Mouse (Mus musculus): ENCODE results near the gene Adamts17.

Adamts17 gene

DNA sequence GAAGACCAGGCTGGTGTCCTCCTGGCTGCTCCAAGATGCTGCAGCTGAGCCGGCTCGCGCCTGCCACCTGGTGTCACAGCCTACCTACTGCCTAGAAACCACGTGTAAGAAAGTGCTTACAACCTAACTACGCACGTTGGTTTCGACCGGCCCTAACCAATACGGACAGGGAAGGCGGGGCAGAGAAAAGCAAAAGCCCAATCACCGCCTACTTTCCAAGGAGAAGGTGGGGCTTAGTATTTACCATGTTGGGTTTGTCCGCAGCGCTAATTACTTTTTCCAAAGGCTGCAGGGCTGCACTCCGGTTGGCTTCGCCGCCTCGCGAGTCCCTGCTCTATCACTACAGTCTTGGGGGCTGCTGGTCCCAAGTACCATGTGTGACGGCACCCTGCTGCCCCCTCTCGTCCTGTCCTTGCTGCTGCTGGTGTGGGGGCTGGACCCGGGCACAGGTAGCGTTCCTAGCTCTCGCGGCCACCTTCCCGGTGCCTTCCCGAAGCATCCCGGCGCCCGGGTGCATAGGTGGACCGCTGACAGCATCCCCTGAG lies at the start of gene Adamts17:
Gene Adamts17, plus strand, starts transcription at position 273 of the 545 bp plus-strand sequence.
- DNase-seq (ENCODE audit: low spot score) = peak; percentile 86

DNA sequence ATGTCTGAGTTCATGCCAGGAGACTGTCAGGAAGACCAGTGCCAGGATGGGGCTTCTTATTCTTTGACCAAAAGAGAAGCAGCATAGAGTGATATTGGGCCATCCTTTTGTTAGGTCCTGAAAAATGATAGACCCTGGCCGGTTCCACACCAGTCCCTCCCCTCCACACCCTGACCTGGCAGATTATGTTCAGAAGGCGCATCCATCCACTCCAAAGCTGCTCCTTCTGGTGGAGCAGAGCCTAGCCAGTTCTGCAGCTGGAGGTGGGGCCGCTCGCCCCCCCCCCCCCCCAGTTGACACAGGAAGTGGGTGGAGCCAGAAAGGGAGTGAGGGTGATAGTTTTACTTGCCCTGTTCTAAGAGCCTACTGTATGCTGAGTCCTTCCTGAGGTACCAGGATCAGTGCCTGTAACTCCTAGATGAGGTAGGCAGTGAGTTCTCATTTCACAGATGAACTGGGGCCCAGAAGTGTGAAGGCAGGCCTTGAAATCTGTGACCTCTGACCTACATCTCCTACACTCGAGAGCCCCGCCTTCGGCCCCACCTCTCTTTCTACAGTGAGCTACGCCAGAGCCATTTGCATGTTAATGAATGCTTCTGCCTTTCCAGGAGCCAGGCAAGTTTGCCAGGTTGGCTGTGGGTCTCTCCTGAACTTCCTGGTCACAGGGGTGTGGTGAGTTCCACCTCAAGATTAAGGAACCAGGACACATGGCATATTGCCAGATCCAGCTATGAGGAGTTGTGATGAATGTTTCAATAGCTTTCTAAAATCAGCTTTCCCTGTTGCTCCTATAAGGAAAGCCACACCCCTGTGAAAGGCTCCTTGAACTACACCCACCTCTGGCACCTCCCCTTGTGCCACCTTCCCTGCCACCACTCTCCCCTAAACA lies 49.4 kb upstream of the Adamts17 start:
- no peak for DNase-seq (ENCODE audit: low spot score)

DNA sequence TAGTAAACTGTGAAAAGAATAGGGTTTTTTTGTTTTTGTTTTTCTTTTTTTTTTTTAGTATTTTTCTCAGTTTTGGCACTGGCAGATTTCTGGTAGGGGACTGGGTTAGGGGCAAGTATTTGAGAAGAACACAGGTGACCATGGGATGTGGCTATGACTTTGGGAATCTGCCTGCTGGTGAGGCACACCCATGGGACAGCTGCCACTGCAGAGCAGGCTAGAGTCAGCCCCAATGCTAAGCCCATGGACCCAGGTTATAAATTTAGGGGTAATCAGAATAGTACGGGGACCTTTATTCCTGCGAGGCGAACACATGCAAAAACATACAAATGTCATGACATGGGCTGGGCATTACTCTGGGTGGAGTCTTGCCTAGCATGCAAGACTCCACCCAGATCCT lies 48.5 kb upstream of the Adamts17 start:
- no peak for DNase-seq (ENCODE audit: low spot score)

DNA sequence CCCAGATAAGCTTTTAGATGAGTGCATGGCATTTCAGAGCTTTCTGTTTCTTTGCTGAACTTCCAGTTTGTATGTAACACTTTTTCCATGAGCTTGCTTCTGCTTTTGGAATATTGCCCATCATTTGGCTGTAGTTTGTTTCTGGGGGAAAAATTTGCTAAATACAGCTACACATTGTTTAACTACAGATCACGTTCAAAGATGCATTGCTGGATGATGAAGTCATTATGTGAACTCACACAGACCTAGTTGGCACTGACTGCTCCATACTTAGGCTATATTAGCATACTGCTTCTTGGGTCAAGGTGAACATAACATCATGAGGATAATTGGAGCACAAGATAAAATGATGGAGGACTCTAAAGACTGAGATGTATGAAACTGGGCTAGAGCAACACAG lies 42.6 kb upstream of the Adamts17 start:
- no peak for DNase-seq (ENCODE audit: low spot score)

DNA sequence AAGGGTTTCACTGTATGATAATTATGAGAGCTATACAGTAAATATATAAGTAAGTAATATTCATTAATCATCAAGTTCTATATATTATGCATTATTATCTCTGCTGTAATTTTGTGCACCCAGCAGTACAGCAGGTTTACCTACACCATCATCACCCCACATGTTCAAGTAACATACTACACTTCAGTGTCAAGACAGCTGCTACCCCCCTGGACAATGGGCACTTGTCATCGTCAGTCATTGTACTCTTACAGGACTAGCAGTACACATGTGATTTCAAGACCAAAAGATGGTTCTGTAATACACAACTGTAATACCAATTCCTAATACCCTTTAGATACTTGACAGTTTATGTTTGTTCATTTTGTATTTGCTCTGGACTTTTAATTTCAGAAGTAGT lies 42.2 kb upstream of the Adamts17 start:
- no peak for DNase-seq (ENCODE audit: low spot score)

DNA sequence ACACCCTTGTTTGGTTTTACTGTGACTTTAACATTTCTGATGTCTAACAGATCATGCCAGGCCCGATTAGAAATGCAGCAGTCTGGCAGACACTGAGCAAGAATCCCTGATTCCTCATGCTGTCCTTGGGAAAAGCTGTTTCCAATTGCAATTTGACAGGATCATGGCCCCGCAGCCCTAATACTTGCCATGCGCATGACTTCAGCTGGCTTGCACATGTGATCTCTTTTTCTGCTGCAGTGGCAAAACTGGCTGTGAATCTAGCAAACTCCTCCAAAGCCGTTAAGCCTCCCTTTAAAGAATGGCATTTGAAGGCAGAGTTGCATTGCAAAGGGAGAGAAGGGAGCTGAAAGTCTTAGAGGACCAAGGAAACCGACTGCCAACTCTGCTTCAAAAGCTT lies 40.7 kb upstream of the Adamts17 start:
- no peak for DNase-seq (ENCODE audit: low spot score)

DNA sequence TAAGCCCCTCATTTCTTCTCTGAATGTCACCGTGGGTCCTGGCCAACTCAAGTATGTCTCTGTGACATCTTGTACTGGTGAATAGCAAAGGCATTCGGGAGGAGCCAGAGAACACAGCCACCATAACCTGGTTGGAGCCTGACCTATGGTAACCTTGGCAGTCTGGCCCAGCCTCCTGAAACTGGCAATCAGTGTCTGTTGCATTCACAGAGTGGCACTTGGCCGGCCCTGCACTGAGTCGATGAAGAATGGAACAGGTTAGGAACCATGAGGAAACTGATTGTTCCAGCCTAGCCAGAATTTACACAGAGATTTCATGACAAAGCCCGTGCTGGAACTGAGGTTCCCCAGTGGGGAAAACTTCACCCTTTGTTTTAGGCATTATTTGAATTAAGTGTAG lies 38.8 kb upstream of the Adamts17 start:
- DNase-seq (ENCODE audit: low spot score) = no peak

DNA sequence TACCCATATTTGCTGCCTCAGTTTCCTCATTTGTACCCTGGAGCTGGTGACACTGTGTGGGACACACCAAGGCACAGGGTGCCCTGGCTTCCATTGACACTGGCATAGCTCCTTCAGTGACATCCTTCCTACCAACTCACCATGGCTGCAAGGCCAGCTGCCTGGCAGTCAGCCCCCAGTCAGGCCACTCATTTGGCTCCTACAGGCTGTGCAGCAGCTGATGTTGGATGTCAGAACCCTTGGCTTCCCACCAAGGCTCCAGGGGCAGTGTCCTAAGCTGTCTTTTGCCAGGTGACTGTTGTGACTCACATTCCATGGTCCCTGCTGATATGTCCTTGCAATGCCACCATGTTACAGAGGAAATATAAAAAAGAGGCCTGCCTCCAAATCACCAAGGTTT lies 37.8 kb upstream of the Adamts17 start:
- no peak for DNase-seq (ENCODE audit: low spot score)

DNA sequence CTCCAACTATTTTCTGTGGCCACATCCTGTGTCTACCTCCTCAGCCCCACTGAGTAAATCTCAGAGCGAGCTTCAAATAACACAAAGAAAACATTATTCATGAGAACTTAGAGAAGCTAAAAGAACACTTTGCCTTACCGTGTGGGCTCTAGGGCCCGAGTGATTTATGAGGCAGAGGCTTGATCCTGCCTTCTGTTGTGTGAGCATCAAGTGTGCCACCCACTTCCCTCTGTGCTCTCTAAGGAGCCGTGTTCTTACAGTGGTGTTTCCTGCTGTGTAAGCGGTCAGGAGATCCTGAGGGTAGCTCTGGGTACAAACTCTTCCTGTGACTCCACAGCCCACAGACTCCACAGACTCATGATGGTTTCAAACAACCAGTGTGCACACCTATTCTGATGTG lies 35.7 kb upstream of the Adamts17 start:
- DNase-seq (ENCODE audit: low spot score) = no peak

DNA sequence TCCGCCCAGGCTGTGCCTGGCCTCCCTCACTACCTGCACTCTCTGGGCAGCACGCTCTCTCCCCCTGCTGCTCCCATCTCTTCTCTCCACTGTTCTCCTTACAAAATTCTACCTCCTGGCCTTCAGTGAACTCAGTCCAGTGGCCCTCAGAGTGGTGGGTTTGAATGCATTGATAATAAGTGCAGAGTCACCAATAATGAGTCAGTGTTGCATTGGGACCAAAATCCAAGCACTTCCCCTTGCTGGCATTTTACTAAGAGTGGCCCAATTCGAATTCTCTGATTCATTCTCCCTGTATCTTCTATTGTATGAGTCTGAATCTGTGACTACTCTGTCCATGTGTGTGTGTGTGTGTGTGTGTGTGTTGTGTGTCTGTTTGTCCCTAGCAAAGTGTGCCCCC lies 32.7 kb upstream of the Adamts17 start:
- no peak for DNase-seq (ENCODE audit: low spot score)

DNA sequence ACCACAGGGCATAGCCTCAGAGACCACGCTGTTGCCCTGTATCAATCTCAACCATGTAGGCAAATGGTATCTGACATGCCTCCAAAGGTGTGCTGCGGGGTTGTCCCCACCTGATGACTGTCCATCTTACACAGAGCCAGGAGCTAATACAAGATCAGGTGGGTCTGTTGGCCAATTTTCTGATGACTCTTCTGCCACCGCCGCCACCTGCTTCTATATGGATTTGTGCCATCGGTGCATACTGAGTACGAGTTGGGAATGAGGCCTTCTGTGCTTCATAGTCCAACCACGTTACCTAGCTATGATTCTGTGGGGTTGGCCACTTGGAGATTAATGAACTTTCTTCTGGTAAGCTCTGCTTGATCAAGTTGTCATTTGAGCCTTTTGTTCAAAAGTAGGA lies 29.1 kb upstream of the Adamts17 start:
- no peak for DNase-seq (ENCODE audit: low spot score)

DNA sequence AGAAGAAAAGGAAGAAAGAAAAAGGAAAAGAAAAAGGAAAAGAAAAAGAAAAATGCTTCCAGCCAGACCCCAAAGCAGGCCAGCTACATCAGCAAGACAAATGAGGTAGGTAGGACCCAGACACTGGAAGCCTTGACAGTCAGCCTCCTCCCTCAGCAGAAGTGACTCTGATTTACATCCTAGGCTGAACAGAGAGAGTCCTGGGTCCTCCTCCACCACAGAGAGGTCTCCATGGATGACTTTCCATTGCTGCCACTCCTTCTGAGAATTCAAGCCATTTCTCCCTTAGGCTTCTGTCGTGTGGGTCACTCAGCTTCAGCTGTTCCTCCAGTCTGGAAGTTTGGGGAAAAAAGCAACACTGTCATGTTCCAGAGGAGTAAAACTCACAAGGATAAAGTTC lies 28.2 kb upstream of the Adamts17 start:
- no peak for DNase-seq (ENCODE audit: low spot score)

DNA sequence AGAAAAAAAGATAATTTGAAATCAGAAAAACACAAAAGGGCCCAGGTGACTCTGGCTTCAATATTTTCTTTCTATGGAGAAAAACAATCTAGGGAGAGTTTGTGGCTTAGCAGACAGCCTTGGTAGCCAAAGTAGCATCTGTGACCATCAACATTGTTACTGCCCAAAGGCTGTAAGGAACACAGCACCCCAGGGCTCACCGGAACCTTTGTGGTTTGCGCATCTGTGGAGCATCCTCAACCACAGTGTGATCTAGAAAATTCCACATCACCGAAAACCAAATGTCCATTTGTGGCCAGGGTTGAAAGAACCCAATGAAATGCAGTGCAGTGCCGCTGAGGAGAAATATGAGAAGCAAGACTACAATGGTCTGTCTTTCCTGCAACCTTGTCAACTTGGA lies 27.2 kb upstream of the Adamts17 start:
- DNase-seq (ENCODE audit: low spot score) = no peak

DNA sequence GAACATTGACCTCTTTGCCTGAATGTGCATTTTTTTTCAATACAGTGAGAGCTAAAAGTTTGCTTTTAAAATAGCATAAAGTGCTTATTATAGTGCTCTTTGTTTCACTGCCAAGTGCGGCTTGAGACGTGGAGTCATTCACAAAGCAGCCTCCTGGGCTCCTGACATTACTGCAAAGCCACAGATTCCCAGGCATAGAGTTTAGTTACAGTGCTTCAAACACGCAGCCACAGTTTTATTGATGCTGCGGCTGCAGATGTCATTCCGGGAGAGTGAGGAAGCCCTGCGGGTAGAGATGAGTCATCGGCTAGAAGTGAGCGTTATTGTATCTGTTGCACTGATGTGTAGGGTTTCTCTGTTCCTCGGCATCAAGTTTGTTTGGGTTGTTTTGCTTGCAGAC lies 26.8 kb upstream of the Adamts17 start:
- no peak for DNase-seq (ENCODE audit: low spot score)

DNA sequence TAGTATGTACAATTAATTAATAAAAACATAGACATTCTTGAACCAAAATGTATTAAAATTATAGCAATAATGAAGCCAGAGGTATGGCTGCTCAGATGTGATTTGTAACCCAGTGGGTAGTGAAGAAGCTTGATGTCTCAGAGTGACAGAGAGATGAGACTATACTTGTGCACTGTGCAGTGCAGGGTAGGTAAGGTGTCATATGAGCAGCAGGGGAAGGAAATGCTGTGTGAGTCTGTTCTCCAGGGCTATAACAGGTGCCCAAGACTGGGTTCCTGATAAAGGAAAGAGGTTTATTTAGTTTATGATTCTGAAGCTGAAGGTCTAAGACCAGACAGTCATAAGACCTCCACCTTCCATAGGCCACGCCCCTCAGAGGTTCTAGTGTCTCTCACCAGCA lies 26.4 kb upstream of the Adamts17 start:
- no peak for DNase-seq (ENCODE audit: low spot score)

DNA sequence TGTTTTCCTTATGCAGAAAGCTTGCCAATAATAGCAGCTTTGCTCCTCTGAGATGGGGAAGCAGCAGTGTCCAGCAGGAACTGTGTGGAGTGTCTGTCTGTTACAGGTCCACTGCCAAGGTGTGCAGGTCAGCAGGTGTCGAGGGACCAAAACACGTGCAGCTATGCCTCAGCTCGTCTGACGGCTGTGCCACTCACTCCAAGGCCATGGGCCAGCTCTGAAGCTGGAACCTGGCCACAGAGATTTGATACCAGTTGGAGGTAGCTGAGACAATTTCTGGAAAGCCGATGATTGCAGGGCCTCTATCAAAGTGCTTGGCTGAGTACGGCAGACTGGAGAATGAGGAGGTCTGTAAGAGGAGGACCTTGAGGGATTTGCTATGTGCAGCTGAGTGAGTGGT lies 24.0 kb upstream of the Adamts17 start:
- DNase-seq (ENCODE audit: low spot score) = no peak

DNA sequence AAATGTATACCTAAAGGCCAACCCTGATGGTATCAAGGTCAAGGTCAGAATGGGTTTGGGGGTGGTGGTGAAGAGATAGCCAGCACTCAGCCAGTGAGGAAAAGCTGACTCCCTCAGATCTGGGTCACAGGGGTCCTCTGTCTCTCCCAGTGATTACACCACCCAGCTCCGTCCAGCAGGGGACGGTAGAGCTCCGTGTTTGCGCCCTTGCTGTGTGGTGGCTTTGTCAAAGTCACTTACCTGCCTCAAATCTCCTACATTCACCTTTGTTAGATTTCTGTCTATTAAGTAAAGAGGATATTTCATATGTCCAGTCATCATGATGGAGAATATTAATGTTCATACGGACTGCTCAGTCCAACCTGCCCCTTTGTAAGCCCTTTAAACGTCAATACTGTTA lies 19.5 kb upstream of the Adamts17 start:
- DNase-seq (ENCODE audit: low spot score) = no peak

DNA sequence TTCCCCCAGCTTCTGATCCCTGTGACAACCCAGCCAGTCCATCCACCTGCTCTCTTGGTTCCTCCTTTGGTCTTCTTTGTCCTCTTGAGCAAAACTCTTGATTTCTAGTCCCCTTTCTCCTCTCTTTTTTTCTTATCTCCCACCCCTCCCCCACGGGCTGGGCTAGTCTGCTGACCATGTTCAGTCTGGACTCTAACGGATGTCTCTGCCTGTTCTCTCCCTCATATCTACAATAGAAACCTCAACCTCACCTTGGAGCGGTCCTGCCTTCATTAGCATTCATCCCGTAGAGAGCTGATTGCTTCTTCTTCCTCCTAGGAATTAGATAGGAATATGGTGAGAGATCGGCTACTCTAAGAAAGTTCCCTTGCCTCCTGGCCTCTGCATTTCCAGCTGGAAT lies 8.7 kb upstream of the Adamts17 start:
- DNase-seq (ENCODE audit: low spot score) = no peak

DNA sequence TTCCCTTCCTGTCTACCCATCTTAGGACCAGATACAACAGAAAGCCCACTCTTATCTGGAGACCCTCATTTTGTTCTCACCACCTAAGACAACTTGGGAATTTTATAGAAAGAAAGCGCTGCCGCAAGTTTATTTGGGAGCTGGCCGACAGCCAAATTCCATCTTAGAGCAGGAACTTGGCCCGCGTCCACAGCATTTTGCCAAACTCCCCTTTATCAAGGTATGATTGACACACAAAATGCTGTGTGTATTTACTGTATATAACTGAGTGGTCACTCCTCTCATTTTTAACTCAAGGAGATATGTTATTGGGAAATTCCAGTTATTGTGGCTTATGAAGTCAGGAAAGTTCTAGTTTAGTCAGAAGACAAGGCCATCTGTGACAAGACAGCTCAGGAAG lies 8.2 kb upstream of the Adamts17 start:
- no peak for DNase-seq (ENCODE audit: low spot score)

DNA sequence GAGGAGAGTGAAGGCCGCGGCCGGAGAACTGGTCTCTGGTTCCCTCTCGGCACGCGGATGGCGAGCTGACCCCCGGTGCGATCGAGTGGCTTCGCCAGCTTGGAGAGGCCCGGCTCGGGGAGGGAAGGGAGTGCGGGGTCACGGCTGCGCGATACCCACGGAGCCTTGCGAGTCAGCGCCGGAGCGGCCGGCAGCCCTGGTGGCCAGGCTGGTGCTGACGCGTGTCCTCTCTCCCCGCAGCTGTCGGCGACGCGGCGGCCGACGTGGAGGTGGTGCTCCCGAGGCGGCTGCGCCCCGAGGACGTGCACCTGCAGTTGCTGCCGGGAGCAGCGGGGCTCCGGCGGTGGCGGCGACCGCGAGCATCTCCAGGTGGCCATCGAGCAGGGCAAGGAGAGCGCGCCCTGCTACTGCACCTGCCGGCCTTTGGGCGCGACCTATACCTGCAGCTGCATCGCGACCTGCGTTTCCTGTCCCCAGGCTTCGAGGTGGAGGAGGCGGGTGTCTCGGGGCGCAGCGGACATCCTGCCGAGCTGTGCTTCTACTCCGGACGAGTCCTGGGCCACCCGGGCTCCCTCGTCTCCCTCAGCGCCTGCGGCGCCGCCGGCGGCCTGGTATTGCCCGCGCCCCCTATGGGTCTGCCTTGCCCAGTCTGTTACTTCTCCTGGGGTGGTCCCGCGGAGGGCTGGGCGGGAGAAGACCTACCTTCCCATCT lies 629 bp downstream of the Adamts17 start:
- DNase-seq (ENCODE audit: low spot score) = no peak

DNA sequence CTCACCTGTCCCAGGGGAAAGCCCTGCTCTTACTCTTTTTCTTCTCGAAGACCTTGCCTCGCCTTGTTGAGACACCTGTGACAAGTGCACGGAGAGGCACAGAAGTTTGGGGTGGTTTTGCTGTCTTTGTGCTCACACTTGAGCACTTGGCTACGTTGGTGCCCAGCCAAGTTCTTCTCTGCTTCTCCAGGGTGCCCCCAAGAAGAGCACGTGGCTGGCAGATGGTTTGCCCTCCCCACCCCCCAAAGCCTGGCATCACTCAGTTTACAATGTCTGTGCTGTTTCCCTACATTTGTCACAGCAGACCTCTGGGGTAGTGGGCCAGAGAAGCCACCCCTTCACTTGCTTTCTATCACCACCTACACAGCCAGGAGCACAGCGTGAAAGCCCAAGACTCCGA lies 1.6 kb downstream of the Adamts17 start:
- no peak for DNase-seq (ENCODE audit: low spot score)

DNA sequence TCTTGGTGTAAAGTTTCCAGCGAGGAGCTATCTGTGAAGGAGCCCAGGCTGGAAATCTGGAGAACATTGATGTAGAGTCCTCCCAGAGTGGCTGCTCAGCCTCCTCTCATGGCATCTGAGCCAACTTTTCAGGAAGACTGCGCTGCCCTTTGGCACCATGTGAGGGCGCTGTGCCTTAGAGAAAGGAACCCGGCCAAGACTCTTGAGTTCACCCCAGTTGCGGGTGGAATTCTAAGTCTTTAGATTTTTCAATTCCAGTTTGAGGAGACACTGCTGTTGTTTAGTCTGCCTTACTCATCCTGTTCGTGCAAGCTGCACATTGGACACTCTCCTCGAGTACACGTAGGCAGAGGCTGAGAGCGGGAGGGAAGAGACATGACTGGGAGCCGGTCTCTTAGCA lies 2.5 kb downstream of the Adamts17 start:
- DNase-seq (ENCODE audit: low spot score) = peak; percentile 87

DNA sequence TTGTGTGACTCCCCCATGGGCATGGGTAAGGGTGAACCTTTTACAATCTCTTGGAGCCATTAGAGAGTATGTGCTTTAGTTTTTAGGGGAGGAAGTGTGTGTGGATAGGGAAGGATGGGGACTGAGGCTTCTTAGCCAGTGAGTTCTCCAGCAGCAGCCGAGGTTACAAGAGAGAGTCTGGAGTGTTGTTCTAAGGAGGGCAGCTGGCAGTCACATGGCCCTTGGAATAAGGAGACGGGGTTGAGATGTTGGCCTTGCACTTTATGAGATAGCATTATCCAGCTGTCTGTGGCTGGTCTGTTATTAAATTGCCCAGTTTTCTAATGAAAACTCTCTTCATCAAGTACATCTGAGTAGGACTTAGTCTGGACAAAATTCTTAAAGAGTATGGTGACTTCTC lies 4.3 kb downstream of the Adamts17 start:
- DNase-seq (ENCODE audit: low spot score) = no peak

All from layer of hippocampus, adult 9-10 months (tissue).